Mouse (Mus musculus) left cerebral cortex, postnatal 36 days (tissue): Measurements from ENCODE around the gene Ntn3. TPM values are rescaled to one million over a fixed set of nuclear protein-coding genes. Genes with fewer than 3 reads are reported as not detected.
A peak's percentile ranks its signal among the peaks of the same experiment; 100 is the strongest.

Experiments
- DNase-seq, 2 experiments: peaks; one replicate each; pipeline ENCODE4 v3.0.0; 2021 to 2022; ENCODE audit warnings: low spot score in 2 of 2, mixed read lengths in 1 of 2
- intact Hi-C: fragments of 180-260 bp; cut with DNase I; formaldehyde crosslinking; loops from one replicate; pipeline ENCODE4 v1.15.1; 2025
- total RNA-seq, 2 experiments: library from RNA; stranded (reverse); gene quantifications; 2 replicates each; pipeline ENCODE4 v1.2.3; 2021

Gene Ntn3
- total RNA-seq, 2 experiments from 2014 or later: 10.0 to 10.4 TPM

GRCm38 (mm10) chr17:24212441-24213018 lies 3.2 kb upstream of the Ntn3 start:
- DNase-seq: no peak
- intact Hi-C loops: no loop called here

GRCm38 (mm10) chr17:24211631-24212440 lies 2.5 kb upstream of the Ntn3 start:
- peak; percentile 85 to 86 for DNase-seq
- intact Hi-C loops: no loop called here

GRCm38 (mm10) chr17:24210591-24210990 lies 1.3 kb upstream of the Ntn3 start:
- no peak for DNase-seq
- intact Hi-C loops: no loop called here

- DNase-seq: no peak
- intact Hi-C loops: loop anchor here (5.0 kb wide), 1 partner anchor 142 kb away; the partner anchor contains the start of genes Abca17 and Abca3
Measured at GRCm38 (mm10) chr17:24209916-24210240, 547 bp upstream of the Ntn3 start.

- intact Hi-C loops: loop anchor here (5.0 kb wide), 1 partner anchor 144 kb away; the partner anchor contains the start of genes Abca17 and Abca3
- no peak for DNase-seq
Measured at GRCm38 (mm10) chr17:24208641-24209042, 689 bp downstream of the Ntn3 start.

- DNase-seq: no peak
- intact Hi-C loops: loop anchor here (2.0 to 5.0 kb wide), 2 partner anchors 39 to 144 kb away; partner anchors contain the start of genes Abca17, Abca3 and Atp6v0c
Measured at GRCm38 (mm10) chr17:24207768-24208640, 1.3 kb downstream of the Ntn3 start.

- intact Hi-C loops: loop anchor here (2.0 to 5.0 kb wide), 2 partner anchors 38 to 146 kb away; partner anchors contain the start of genes Abca17, Abca3 and Atp6v0c
- peak; percentile 85 to 88 for DNase-seq
Measured at GRCm38 (mm10) chr17:24206451-24207351, 2.6 kb downstream of the Ntn3 start.

GRCm38 (mm10) chr17:24205908-24206361 lies 3.4 kb downstream of the Ntn3 start:
- DNase-seq: peak in 1 of 2 experiments; percentile 65
- intact Hi-C loops: loop anchor here (2.0 to 5.0 kb wide), 2 partner anchors 37 to 146 kb away; partner anchors contain the start of genes Abca17, Abca3 and Atp6v0c

- intact Hi-C loops: loop anchor here (5.0 kb wide), 1 partner anchor 147 kb away; the partner anchor contains the start of genes Abca17 and Abca3
- DNase-seq: peak; percentile 97
Measured at GRCm38 (mm10) chr17:24205284-24205888, 3.9 kb downstream of the Ntn3 start, which contains the start of gene Tbc1d24. Tbc1d24 (minus strand) TSS chr17:24205562.

GRCm38 (mm10) chr17:24204846-24205245 lies 4.5 kb downstream of the Ntn3 start:
- DNase-seq: no peak
- intact Hi-C loops: loop anchor here (5.0 kb wide), 1 partner anchor 147 kb away; the partner anchor contains the start of genes Abca17 and Abca3

GRCm38 (mm10) chr17:24203611-24204534 lies 5.5 kb downstream of the Ntn3 start:
- no peak for DNase-seq
- intact Hi-C loops: no loop called here

- intact Hi-C loops: no loop called here
- no peak for DNase-seq
Measured at GRCm38 (mm10) chr17:24203068-24203467, 6.3 kb downstream of the Ntn3 start.

- intact Hi-C loops: no loop called here
- DNase-seq: no peak
Measured at GRCm38 (mm10) chr17:24201092-24201491, 8.2 kb downstream of the Ntn3 start.

- intact Hi-C loops: no loop called here
- no peak for DNase-seq
Measured at GRCm38 (mm10) chr17:24199741-24200140, 9.6 kb downstream of the Ntn3 start.

- DNase-seq: peak; percentile 74 to 80
- intact Hi-C loops: no loop called here
Measured at GRCm38 (mm10) chr17:24199252-24199651, 10.1 kb downstream of the Ntn3 start.

- intact Hi-C loops: no loop called here
- peak; percentile 51 to 64 for DNase-seq
Measured at GRCm38 (mm10) chr17:24197032-24197824, 12.1 kb downstream of the Ntn3 start.
